Mouse (Mus musculus): ENCODE results near the gene Gm13272. TPM values are rescaled to one million over a fixed set of nuclear protein-coding genes. Genes with fewer than 3 reads are reported as not detected.
"Not testable (repeated sequence)": the region's sequence is repeated elsewhere in the genome, so short reads cannot be mapped to it uniquely, and the experiment has no call there.

The Gm13272 gene
- polyA plus RNA-seq, 1 experiment from 2014 or later, result not detected

DNA sequence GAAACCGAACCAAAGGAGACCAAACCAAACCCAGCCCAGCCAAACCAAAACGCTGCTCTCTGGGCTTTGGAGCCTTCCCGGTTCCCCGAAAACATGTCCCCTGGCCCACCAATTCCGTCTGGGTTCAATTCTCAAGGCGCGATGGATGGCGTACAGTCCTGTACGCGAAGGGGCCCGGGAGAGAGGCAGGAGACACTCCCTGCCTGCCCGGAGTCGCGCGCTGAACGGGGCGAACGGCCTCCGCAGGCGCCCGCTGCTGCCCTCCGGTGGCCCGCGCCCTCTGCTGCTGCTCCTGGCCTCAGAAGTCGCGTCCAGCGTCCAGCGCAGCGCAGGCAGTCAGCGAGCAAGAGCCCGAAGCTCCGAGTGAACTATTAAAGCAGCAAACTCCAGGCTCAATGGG is 6.1 kb upstream of the Gm13272 start, which contains the start of gene Gm13290:
Gene Gm13290 (plus strand): TSS at position 301 of the 400 bp plus-strand sequence.
- not testable (repeated sequence) for H3K4me3 ChIP-seq (ENCODE audit: low read depth, low read length); H3K9me3 ChIP-seq (ENCODE audit: control insufficient read depth, low read length); H3K9ac ChIP-seq (ENCODE audit: low read depth, low read length); H3K4me2 ChIP-seq (ENCODE audit: low read depth, low read length); H3K27ac ChIP-seq (replicated peaks; ENCODE audit: low read depth, low read length); H3K4me1 ChIP-seq (ENCODE audit: control insufficient read depth, insufficient read depth, low read length); ATAC-seq (ENCODE audit: low read depth); H3K27me3 ChIP-seq (replicated peaks; ENCODE audit: control insufficient read depth, insufficient read depth, low read length); DNase-seq (ENCODE audit: low spot score); H3K36me3 ChIP-seq (ENCODE audit: control insufficient read depth, insufficient read depth, low read length)
- no CpG with 5 or more reads among the region's 32 CpGs for WGBS

DNA sequence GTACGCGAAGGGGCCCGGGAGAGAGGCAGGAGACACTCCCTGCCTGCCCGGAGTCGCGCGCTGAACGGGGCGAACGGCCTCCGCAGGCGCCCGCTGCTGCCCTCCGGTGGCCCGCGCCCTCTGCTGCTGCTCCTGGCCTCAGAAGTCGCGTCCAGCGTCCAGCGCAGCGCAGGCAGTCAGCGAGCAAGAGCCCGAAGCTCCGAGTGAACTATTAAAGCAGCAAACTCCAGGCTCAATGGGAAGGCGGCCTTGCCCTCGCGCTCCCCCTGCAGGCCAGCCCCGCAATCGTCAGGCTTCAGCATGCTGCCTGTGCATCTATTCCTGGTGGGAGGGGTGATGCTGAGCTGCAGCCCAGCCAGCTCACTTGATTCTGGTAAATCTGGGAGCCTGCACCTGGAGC is 3.0 kb upstream of the Gm13272 start, which contains the start of gene Gm13289:
Gene Gm13289 (plus strand): TSS at position 301 of the 400 bp plus-strand sequence.
- H3K9ac ChIP-seq (ENCODE audit: low read depth, low read length); H3K4me2 ChIP-seq (ENCODE audit: low read depth, low read length); H3K27ac ChIP-seq (replicated peaks; ENCODE audit: low read depth, low read length); H3K27me3 ChIP-seq (replicated peaks; ENCODE audit: control insufficient read depth, insufficient read depth, low read length); H3K9me3 ChIP-seq (ENCODE audit: control insufficient read depth, low read length); DNase-seq (ENCODE audit: low spot score); ATAC-seq (ENCODE audit: low read depth); H3K36me3 ChIP-seq (ENCODE audit: control insufficient read depth, insufficient read depth, low read length); H3K4me3 ChIP-seq (ENCODE audit: low read depth, low read length); H3K4me1 ChIP-seq (ENCODE audit: control insufficient read depth, insufficient read depth, low read length): not testable (repeated sequence)
- WGBS, result no CpG with 5 or more reads among the region's 29 CpGs

DNA sequence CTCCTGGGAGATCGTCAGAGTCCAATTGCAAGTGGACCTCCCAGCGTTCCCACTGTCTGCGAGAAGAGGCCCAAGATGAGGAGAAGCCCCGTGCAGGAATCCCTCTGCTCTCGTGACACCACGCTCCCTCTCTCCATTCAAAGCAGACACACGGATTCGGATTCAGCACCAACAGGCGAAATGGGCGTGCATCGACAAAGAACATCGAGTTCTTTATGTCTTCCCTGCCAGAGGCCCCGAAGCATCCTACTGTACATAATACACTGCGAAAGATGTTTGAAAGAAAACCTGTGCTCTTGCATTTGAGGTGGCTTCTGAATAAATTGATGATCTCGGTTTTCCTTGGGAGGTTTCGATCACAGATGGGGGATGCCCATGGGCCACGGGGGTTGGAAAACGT is 670 bp downstream of the Gm13272 start:
- H3K4me3 ChIP-seq (ENCODE audit: low read depth, low read length); ATAC-seq (ENCODE audit: low read depth); H3K9me3 ChIP-seq (ENCODE audit: control insufficient read depth, low read length); H3K4me2 ChIP-seq (ENCODE audit: low read depth, low read length); H3K4me1 ChIP-seq (ENCODE audit: control insufficient read depth, insufficient read depth, low read length); H3K9ac ChIP-seq (ENCODE audit: low read depth, low read length); H3K27ac ChIP-seq (replicated peaks; ENCODE audit: low read depth, low read length); H3K27me3 ChIP-seq (replicated peaks; ENCODE audit: control insufficient read depth, insufficient read depth, low read length); DNase-seq (ENCODE audit: low spot score); H3K36me3 ChIP-seq (ENCODE audit: control insufficient read depth, insufficient read depth, low read length): not testable (repeated sequence)
- WGBS, result 47% methylated on average over 10 of the region's 18 CpGs

DNA sequence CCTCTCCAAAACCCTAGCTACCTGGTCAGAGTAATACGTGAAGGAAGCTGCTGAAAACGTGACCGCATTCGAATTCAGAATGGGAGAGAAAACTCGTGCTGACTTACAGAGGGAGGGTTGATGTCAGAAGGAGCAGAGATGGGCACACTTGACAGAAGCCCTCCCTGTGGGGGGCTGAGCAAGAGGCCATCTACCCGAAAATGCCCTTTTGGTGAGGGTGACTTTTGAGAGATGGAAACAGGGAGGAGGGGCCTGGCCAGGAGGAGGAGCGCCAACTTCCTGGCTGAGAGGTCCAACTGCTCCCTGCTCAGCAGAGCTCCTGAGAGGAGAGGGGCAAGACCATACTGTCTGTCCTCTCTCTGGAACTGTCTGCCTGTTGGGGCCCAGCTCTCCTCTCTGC is 2.2 kb downstream of the Gm13272 start, which contains the start of gene Ifnz:
Gene Ifnz (plus strand): TSS at position 301 of the 400 bp plus-strand sequence.
- not testable (repeated sequence) for ATAC-seq (ENCODE audit: low read depth); H3K27me3 ChIP-seq (replicated peaks; ENCODE audit: control insufficient read depth, insufficient read depth, low read length); H3K4me1 ChIP-seq (ENCODE audit: control insufficient read depth, insufficient read depth, low read length); H3K9me3 ChIP-seq (ENCODE audit: control insufficient read depth, low read length); H3K9ac ChIP-seq (ENCODE audit: low read depth, low read length); H3K27ac ChIP-seq (replicated peaks; ENCODE audit: low read depth, low read length); H3K36me3 ChIP-seq (ENCODE audit: control insufficient read depth, insufficient read depth, low read length); DNase-seq (ENCODE audit: low spot score)
- peak within 1 kb of the TSS; percentile 20; the same call in 1 of the 2 replicates for H3K4me3 ChIP-seq (ENCODE audit: low read depth, low read length)
- 30% methylated on average over 4 of the region's 7 CpGs for WGBS
- peak within 1 kb of the TSS; percentile 36; the same call in 1 of the 2 replicates for H3K4me2 ChIP-seq (ENCODE audit: low read depth, low read length)

- H3K27me3 ChIP-seq (replicated peaks; ENCODE audit: control insufficient read depth, insufficient read depth, low read length); DNase-seq (ENCODE audit: low spot score); H3K9ac ChIP-seq (ENCODE audit: low read depth, low read length); H3K4me1 ChIP-seq (ENCODE audit: control insufficient read depth, insufficient read depth, low read length); H3K36me3 ChIP-seq (ENCODE audit: control insufficient read depth, insufficient read depth, low read length); ATAC-seq (ENCODE audit: low read depth); H3K9me3 ChIP-seq (ENCODE audit: control insufficient read depth, low read length); H3K27ac ChIP-seq (replicated peaks; ENCODE audit: low read depth, low read length): not testable (repeated sequence)
- H3K4me2 ChIP-seq (ENCODE audit: low read depth, low read length), result peak overlapping the region; percentile 36; the same call in 1 of the 2 replicates
- no CpG with 5 or more reads among the region's 31 CpGs for WGBS
- peak overlapping the region; percentile 20; the same call in 1 of the 2 replicates for H3K4me3 ChIP-seq (ENCODE audit: low read depth, low read length)
Measured at GRCm38 (mm10) chr4:88782335-88782734, 2.7 kb downstream of the Gm13272 start.

DNA sequence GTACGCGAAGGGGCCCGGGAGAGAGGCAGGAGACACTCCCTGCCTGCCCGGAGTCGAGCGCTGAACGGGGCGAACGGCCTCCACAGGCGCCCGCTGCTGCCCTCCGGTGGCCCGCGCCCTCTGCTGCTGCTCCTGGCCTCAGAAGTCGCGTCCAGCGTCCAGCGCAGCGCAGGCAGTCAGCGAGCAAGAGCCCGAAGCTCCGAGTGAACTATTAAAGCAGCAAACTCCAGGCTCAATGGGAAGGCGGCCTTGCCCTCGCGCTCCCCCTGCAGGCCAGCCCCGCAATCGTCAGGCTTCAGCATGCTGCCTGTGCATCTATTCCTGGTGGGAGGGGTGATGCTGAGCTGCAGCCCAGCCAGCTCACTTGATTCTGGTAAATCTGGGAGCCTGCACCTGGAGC is 5.8 kb downstream of the Gm13272 start, which contains the start of gene Gm13276:
Gene Gm13276 (plus strand): TSS at position 301 of the 400 bp plus-strand sequence.
- H3K36me3 ChIP-seq (ENCODE audit: control insufficient read depth, insufficient read depth, low read length); H3K9ac ChIP-seq (ENCODE audit: low read depth, low read length); H3K27me3 ChIP-seq (replicated peaks; ENCODE audit: control insufficient read depth, insufficient read depth, low read length); H3K9me3 ChIP-seq (ENCODE audit: control insufficient read depth, low read length); DNase-seq (ENCODE audit: low spot score); H3K4me2 ChIP-seq (ENCODE audit: low read depth, low read length); H3K4me3 ChIP-seq (ENCODE audit: low read depth, low read length); H3K27ac ChIP-seq (replicated peaks; ENCODE audit: low read depth, low read length); H3K4me1 ChIP-seq (ENCODE audit: control insufficient read depth, insufficient read depth, low read length); ATAC-seq (ENCODE audit: low read depth): not testable (repeated sequence)
- no CpG with 5 or more reads among the region's 27 CpGs for WGBS

- not testable (repeated sequence) for H3K4me2 ChIP-seq (ENCODE audit: low read depth, low read length); H3K36me3 ChIP-seq (ENCODE audit: control insufficient read depth, insufficient read depth, low read length); DNase-seq (ENCODE audit: low spot score); H3K27ac ChIP-seq (replicated peaks; ENCODE audit: low read depth, low read length); H3K4me3 ChIP-seq (ENCODE audit: low read depth, low read length); H3K9ac ChIP-seq (ENCODE audit: low read depth, low read length); H3K9me3 ChIP-seq (ENCODE audit: control insufficient read depth, low read length); ATAC-seq (ENCODE audit: low read depth); H3K4me1 ChIP-seq (ENCODE audit: control insufficient read depth, insufficient read depth, low read length); H3K27me3 ChIP-seq (replicated peaks; ENCODE audit: control insufficient read depth, insufficient read depth, low read length)
- WGBS, result no CpG with 5 or more reads among the region's 28 CpGs
Measured at GRCm38 (mm10) chr4:88788402-88788801, 8.8 kb downstream of the Gm13272 start, which contains the start of gene Gm13277. TSS of gene Gm13277 (plus strand) at chr4:88788632.

DNA sequence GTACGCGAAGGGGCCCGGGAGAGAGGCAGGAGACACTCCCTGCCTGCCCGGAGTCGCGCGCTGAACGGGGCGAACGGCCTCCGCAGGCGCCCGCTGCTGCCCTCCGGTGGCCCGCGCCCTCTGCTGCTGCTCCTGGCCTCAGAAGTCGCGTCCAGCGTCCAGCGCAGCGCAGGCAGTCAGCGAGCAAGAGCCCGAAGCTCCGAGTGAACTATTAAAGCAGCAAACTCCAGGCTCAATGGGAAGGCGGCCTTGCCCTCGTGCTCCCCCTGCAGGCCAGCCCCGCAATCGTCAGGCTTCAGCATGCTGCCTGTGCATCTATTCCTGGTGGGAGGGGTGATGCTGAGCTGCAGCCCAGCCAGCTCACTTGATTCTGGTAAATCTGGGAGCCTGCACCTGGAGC is 11.6 kb downstream of the Gm13272 start, which contains the start of gene Gm13278:
Gene Gm13278 (plus strand): TSS at position 301 of the 400 bp plus-strand sequence.
- not testable (repeated sequence) for H3K36me3 ChIP-seq (ENCODE audit: control insufficient read depth, insufficient read depth, low read length); H3K27ac ChIP-seq (replicated peaks; ENCODE audit: low read depth, low read length); H3K27me3 ChIP-seq (replicated peaks; ENCODE audit: control insufficient read depth, insufficient read depth, low read length); H3K4me2 ChIP-seq (ENCODE audit: low read depth, low read length); DNase-seq (ENCODE audit: low spot score); H3K4me1 ChIP-seq (ENCODE audit: control insufficient read depth, insufficient read depth, low read length); H3K9me3 ChIP-seq (ENCODE audit: control insufficient read depth, low read length); ATAC-seq (ENCODE audit: low read depth); H3K4me3 ChIP-seq (ENCODE audit: low read depth, low read length); H3K9ac ChIP-seq (ENCODE audit: low read depth, low read length)
- WGBS, result no CpG with 5 or more reads among the region's 28 CpGs
